Mouse (Mus musculus) heart, postnatal 36 days (tissue): ENCODE data around the gene Olfr314. TPM values are rescaled to one million over a fixed set of nuclear protein-coding genes. Genes with fewer than 3 reads are reported as not detected.
"Not testable (repeated sequence)": the region's sequence is repeated elsewhere in the genome, so short reads cannot be mapped to it uniquely, and the experiment has no call there.

Experiments used
- DNase-seq, 2 experiments: peaks; one replicate each; pipeline ENCODE4 v3.0.0; 2021 to 2022
- intact Hi-C: fragments of 180-260 bp; cut with DNase I; formaldehyde crosslinking; loops from one replicate; pipeline ENCODE4 v1.15.1; 2025
- total RNA-seq, 2 experiments: library from RNA; stranded (reverse); gene quantifications; 2 replicates each; pipeline ENCODE4 v1.2.3; 2021

The Olfr314 gene
- not detected for total RNA-seq

- no peak for DNase-seq
- intact Hi-C loops, result no loop called here
Observed at GRCm38 (mm10) chr11:58782480-58783089, at the start of gene Olfr314. TSS of gene Olfr314 (plus strand) at chr11:58782952.

- DNase-seq, result no peak
- intact Hi-C loops, result no loop called here
Observed at GRCm38 (mm10) chr11:58733372-58733771, 49.4 kb upstream of the Olfr314 start.

- no peak for DNase-seq
- intact Hi-C loops, result no loop called here
Observed at GRCm38 (mm10) chr11:58738792-58739262, 43.9 kb upstream of the Olfr314 start, which contains the start of gene Olfr317. TSS of gene Olfr317 (minus strand) at chr11:58739212.

GRCm38 (mm10) chr11:58751096-58751495, 31.7 kb upstream of the Olfr314 start:
- intact Hi-C loops, DNase-seq: not testable (repeated sequence)

- no peak for DNase-seq
- intact Hi-C loops, result no loop called here
Observed at GRCm38 (mm10) chr11:58752434-58752833, 30.3 kb upstream of the Olfr314 start, which contains the start of gene Olfr316. TSS of gene Olfr316 (plus strand) at chr11:58752734.

GRCm38 (mm10) chr11:58772888-58773287, 9.9 kb upstream of the Olfr314 start, which contains the start of gene Olfr315:
TSS of gene Olfr315 (plus strand) at chr11:58773188.
- DNase-seq, result no peak
- intact Hi-C loops, result no loop called here

GRCm38 (mm10) chr11:58784182-58784581, 1.4 kb downstream of the Olfr314 start:
- DNase-seq, result no peak
- intact Hi-C loops, result no loop called here

- intact Hi-C loops, result no loop called here
- DNase-seq, result no peak
Observed at GRCm38 (mm10) chr11:58787651-58788050, 4.9 kb downstream of the Olfr314 start.

GRCm38 (mm10) chr11:58788346-58788745, 5.6 kb downstream of the Olfr314 start:
- no peak for DNase-seq
- intact Hi-C loops, result no loop called here

GRCm38 (mm10) chr11:58789532-58789931, 6.8 kb downstream of the Olfr314 start:
- DNase-seq, result no peak
- intact Hi-C loops, result no loop called here

- intact Hi-C loops, result no loop called here
- DNase-seq, result no peak
Observed at GRCm38 (mm10) chr11:58790053-58790452, 7.3 kb downstream of the Olfr314 start.

- intact Hi-C loops, result no loop called here
- no peak for DNase-seq
Observed at GRCm38 (mm10) chr11:58790646-58791045, 7.9 kb downstream of the Olfr314 start.

GRCm38 (mm10) chr11:58795856-58796255, 13.1 kb downstream of the Olfr314 start:
- no peak for DNase-seq
- intact Hi-C loops, result no loop called here

GRCm38 (mm10) chr11:58796850-58797249, 14.1 kb downstream of the Olfr314 start:
- DNase-seq, result no peak
- intact Hi-C loops, result no loop called here

GRCm38 (mm10) chr11:58799747-58800146, 17.0 kb downstream of the Olfr314 start:
- no peak for DNase-seq
- intact Hi-C loops, result no loop called here

GRCm38 (mm10) chr11:58801558-58802228, 18.9 kb downstream of the Olfr314 start, which contains the start of gene Fam183b:
TSS of gene Fam183b (minus strand) at chr11:58801960.
- intact Hi-C loops, result no loop called here
- DNase-seq, result no peak

- DNase-seq, result no peak
- intact Hi-C loops, result no loop called here
Observed at GRCm38 (mm10) chr11:58803871-58804270, 21.1 kb downstream of the Olfr314 start.

GRCm38 (mm10) chr11:58804393-58804792, 21.6 kb downstream of the Olfr314 start:
- DNase-seq, result no peak
- intact Hi-C loops, result no loop called here

- intact Hi-C loops, result no loop called here
- no peak for DNase-seq
Observed at GRCm38 (mm10) chr11:58812001-58812400, 29.2 kb downstream of the Olfr314 start.

GRCm38 (mm10) chr11:58814700-58815099, 31.9 kb downstream of the Olfr314 start, which contains the start of gene Olfr313:
TSS of gene Olfr313 (plus strand) at chr11:58815000.
- intact Hi-C loops, DNase-seq: not testable (repeated sequence)

- no peak for DNase-seq
- intact Hi-C loops, result no loop called here
Observed at GRCm38 (mm10) chr11:58815676-58816075, 32.9 kb downstream of the Olfr314 start.

GRCm38 (mm10) chr11:58828937-58829336, 46.2 kb downstream of the Olfr314 start, which contains the start of gene Olfr312:
TSS of gene Olfr312 (plus strand) at chr11:58829237.
- DNase-seq, intact Hi-C loops: not testable (repeated sequence)
